Mouse (Mus musculus): ENCODE results near the gene Slc35e3.
"Not testable (repeated sequence)": the region's sequence is repeated elsewhere in the genome, so short reads cannot be mapped to it uniquely, and the experiment has no call there.

Gene Slc35e3

DNA sequence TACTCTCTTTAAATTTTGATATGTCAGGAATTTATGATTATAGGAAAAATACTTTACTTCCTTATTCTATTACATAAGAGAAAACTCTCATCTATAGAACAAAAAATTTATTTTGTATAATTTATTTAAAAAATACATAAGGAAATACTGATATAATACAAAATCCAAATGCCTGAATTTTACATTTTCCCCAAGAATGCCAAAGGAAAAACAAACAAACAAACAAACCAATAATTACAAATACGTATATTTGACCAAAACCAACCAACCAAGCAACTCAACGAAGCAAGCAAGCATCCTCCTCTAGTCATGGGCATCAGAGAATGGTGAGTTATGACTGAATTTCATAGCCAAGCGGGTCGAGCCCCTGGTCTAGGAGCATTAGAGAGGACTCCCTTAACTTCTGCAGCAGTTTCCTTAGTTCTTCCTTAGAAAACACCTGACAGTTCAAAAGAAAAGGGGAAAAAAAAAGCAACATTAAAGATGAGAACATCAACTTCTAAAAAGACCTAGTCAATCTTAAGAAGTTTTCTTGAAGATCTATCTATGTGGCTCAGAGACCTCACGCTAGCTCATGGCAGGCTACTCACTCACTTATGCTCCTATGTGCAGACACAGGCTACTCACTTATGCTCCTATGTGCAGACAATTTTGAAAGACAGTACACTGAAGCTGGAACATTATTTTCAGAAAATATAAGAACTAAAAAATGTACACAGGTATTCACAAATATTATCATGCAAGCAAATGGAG is 4.5 kb upstream of the Slc35e3 start:
- CTCF ChIA-PET: no interaction called here

DNA sequence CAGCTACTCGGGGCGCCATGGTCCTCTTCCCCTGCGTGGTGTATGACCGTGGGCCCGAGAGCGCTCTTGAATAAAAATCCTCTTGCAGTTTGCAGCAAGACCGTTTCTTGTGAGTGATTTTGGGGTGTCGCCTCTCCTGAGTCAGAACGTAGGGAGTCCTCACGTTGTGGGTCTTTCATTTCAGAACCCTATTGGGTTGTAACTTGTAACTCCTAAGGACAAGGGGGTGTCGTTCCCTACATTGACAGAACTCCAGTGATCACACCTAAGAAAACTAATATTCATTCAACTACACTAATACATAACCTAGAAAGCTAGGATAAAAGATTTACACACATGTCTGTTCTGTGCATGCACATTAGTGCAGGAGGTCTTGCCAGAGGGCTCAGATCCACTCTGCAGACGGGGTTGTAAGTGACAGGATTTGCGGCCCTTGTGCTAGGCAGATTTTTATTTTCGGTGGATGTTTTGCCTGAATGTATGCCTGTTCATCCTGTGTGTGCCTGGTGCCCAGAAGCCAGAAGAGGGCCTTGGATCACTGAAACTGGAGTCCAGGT is 3.7 kb upstream of the Slc35e3 start:
- CTCF ChIA-PET: interaction anchor here (0.7 kb wide), 1 partner anchor 9 kb away, joined by 3 read pairs; no protein-coding TSS in a partner anchor

DNA sequence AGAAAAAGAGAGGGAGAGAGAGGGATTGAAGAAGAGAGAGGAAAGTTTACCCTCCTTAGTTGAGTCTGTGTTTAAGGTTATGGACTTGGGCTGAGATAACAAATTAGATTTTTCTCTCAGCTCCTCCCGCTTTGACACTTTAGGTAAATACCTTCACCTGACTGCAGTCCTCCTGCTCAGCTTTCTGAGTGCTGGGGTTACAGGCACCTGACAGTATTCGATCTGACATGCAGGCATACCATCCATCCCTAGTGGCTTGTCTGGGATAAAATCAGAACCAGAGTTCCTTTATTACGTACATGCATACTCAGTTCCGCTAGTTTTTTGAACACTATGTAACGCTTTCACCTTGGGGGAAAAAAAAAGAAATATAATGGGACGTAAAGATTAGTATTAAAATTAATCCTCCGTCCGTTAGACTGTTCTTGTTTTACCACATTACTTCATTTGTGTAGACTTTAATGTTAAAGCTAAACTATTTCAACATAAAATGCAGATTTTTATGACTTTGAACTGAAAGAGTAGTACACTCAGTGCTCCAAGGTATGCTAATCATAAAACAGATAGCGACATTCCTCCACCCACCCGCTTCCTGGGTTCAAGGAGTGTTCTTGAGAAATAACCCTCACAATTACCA is 3.0 kb upstream of the Slc35e3 start:
- CTCF ChIA-PET: interaction anchor here (0.7 kb wide), 1 partner anchor 10 kb away, joined by 3 read pairs; no protein-coding TSS in a partner anchor

DNA sequence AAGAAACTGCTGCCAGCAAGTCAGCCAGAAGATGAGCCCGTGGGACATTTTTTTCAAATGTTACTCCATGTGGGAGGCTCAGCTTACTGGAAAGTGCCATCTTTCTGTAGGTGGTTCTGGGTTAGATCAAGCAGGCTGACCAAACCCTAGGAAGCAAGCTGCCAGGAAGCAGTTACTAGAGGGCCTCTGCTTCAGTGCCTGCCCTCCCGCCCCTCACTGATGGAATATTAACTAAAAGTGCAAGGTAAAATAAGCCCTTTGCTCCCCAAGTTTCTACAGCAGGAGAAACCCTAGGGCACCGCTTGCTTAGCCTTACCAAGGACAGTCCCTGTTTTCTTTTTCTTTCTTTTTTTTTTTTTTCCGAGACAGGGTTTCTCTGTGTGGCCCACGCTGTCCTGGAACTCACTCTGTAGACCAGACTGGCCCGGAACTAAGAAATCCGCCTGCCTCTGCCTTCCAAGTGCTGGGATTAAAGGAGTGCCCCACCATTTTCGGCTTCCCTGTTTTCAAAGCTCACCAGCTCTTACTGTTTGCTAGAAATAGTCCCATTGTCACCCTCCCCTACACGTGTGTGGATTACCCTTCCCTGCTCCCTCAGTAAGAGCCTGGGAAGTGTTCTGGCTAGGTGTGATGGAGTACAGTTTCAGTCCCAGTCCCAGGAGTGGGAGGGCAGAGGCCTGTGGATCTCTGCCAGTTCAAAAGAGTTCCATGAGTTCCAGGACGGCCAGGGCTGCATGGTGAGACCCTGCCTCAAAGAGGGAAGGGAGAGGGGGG is 2.3 kb upstream of the Slc35e3 start:
- CTCF ChIA-PET: no interaction called here

DNA sequence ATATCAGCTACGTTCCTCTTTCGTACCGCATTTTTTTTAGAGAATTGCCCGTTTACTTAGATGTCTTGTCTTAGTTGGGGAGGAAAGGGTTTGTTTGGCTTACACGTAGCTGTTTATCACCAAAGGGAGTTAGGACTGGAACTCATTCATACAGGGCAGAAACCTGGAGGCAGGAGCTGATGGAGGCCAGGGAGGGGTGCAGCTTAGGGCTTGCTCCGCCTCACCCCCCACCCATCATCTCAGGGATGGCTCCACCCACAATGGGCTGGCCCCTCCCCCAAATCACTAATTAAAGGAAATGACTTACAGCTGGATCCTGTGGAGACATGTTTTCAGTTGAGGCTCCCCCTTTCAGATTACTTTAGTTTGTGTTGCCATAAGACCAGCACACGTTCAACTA is 1.5 kb upstream of the Slc35e3 start:
- CTCF ChIA-PET: no interaction called here

DNA sequence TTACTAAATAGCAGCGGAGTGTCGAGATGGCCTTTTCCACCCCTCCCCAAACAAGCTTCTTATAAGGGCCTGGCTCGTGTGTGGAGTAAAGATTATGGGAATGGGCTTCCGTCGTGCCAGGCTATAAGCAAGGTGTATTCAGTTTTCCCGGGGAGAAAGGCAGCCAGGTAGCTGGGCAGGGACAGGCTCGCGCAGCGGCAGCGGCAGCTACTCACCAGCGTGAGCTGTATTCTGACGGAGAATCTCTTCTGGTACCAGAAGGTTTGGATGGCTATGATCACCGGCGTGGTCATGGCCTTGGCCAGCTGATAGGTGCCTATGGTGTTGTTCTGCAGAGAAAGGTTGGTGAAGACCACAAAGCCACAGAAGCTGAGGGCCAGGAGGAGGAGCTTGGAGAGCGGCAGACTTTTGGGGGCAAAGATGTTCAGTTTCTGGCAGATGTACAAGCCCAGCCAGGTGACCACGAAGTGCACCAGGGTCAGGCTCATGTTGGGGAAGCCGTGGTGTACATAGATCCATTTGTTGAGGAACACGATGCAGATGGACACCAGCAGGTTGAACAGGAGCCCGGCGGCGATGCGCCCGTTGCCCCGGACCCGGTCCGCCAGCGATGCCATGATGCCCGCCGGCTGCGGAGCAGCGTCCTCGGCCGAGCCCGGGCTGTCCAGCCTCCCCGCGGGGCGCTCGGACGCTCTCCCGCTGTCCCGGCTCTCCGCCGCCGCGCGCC is 432 bp downstream of the Slc35e3 start:
- CTCF ChIA-PET: not testable (repeated sequence)

DNA sequence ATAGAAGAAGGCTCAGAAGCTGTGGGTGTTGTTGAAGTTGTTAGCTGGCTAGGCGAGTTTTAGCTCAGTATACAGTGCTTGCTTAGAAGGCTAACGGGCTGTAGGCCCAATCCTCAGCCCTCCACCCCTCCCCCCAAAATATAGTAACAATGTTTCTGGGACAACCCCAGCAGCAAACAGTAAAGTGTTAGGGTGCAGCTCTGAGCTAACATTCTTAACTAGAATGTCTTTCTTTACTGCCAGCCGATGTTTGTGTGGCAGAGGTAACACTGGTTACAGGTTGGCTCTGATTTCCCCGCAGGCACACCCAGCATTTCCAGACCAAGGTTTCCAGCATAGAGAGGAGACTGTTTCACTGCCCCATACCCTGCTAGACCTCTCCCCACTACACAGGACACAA is 2.2 kb downstream of the Slc35e3 start:
- CTCF ChIA-PET: interaction anchor here (0.7 kb wide), 1 partner anchor 86 kb away, joined by 4 read pairs; no protein-coding TSS in a partner anchor

DNA sequence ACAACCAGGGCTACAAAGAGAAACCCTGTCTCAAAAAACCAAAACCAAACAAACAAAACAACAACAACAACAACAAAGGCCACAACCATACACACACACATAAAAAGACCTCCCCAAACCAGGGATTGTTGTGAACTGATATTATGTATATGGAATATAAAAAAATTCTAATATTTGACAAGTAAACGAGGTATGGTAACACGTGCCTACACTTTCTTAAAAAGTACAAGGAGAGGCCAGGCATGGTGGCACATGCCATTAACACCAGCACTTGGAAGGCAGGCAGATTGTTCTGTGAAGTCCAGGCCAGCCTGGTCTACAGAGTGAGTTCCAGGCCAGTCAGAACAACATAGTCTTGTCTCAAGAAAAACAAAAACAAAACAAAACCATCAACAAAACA is 3.0 kb downstream of the Slc35e3 start:
- CTCF ChIA-PET: no interaction called here

DNA sequence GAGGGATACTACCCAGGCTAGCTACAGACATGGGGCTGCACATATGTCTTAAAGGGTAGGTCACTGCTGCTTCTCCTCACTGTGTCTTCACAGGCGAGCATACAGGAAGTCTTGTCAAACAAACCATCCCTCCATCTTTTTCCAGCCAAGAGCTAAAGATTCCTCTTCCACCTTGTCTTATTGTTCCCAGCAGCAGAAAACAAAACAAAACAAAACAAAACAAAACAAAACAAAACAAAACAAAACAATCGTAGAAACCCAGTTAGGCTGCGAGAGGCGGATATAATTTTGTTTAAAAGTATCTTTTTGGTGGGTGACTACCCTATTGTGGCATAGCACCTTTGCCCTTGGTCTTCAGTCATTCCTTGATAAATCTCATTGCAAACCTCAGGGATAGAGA is 3.5 kb downstream of the Slc35e3 start:
- CTCF ChIA-PET: interaction anchor here (0.6 kb wide), 1 partner anchor 708 kb away, joined by 3 read pairs; no protein-coding TSS in a partner anchor

DNA sequence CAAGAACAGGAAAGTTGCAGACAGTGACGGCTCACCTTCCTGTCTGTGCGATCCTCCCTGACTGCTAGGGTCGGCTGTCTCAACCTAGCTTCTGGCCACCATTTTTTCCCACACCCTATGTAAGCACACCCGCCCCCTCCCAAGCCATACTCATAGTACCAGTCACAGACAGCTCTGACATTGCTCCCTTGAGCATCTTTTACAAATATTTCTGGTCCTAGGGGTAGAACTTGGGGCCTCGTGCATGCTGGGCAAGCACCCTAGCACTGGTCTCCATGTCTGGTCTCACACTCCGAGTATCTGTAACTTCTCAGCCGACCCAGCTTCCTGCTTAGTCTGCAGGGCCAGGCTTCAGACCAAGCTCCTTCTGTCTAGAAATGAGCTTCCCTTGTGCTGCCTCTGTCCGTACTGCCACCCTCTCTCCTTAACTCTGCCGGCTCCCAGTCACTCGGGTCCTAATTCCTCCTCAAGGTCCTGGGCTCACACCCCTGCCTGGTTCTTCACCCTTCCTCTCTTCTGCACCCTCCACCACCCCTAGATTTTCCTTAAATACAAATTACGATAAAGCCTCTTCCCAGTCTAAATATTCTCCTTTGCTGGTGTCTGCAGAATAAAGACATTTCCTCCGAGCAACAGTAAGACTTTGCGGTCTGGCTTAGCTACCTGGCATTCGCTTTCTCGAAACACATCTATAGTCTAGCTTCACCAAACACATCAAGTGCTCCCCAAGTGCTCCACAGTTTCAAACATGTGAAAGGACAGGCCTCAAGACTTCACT is 4.3 kb downstream of the Slc35e3 start:
- CTCF ChIA-PET: interaction anchor here (0.6 kb wide), 1 partner anchor 707 kb away, joined by 3 read pairs; no protein-coding TSS in a partner anchor

DNA sequence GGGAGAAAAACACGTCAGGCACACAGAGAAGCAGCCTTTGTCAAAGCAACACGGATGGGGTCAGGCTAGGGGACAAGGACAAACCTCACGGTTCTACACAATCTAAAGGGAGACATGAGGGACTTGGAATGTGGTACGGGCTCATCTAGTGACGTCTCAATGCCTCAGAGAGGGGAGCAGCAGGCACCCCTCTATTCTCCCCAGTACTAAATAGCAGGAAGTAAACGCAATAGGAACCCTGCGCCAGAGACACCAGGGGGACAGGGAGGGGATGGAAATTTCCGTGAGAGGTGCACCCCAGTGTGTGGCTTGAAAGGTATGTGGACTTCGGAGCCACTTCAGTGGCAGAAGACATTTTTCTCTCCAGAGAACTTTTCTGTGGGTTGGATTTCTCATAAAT is 5.2 kb downstream of the Slc35e3 start:
- CTCF ChIA-PET: no interaction called here

DNA sequence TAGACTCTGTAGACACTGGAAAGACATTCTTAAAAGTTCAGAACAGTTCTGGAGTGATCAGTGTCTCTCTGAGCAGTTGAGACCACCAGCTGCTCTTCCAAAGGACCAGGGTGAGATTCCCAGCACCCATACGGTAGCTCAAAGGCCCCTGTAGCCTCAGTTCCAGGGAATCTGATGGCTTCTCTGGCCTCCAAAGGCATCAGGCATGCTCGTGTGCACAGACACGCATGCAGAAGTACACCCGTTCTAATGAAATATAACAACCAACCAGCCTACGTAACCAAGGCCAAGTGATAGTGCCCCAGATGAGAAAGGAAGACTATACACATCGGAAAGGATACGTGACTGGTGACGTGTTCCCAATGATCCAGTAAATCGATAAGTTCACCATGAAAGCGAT is 6.0 kb downstream of the Slc35e3 start:
- CTCF ChIA-PET: no interaction called here

DNA sequence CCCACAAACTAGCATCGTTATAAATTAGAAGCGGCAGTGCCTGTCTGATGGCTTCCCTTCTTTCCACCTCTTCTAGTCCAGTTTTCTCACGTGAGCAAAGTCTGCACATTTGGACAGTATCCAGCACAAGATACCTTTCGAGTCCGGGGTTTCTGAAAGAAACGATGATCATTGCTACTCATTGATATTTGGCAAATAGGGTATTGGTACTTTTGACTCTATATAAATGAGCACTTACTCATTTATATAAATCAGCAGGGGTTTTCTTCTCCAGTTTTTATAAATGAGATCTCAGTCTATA is 6.6 kb downstream of the Slc35e3 start:
- CTCF ChIA-PET: no interaction called here

DNA sequence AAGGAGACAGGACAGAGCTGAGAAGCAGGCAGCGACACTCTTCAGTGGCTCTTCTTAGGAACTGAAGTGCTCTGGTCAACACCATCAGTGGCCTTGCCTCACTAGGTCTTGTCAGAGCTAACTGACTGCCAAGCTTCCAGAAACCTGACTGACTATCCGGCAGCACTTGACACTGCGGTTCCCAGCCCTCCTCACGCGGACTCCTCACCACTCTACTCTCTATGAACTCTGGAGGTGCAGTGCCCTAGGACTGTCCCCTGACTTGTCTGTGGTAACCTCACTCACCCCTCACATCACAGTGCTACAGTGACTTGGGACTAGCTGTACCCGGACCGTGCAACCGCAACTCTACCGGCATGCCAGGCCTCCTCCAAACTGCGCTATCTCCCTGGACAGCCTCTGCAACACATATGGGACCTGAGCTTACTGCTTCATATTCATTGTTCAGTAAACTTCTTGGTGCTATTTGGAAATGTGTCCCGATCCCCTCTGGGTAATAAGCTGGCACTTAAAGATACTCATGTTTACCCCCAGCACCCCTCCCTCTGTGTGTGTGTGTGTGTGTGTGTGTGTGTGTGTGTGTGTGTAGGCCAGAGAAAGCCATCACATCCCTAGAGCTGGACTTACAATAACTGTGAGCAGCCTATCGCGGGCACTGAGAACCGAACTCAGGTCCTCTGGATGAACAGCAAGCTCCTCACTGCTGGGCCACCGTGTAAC is 7.1 kb downstream of the Slc35e3 start:
- CTCF ChIA-PET: interaction anchor here (0.6 kb wide), 1 partner anchor 46 kb away, joined by 3 read pairs; no protein-coding TSS in a partner anchor

DNA sequence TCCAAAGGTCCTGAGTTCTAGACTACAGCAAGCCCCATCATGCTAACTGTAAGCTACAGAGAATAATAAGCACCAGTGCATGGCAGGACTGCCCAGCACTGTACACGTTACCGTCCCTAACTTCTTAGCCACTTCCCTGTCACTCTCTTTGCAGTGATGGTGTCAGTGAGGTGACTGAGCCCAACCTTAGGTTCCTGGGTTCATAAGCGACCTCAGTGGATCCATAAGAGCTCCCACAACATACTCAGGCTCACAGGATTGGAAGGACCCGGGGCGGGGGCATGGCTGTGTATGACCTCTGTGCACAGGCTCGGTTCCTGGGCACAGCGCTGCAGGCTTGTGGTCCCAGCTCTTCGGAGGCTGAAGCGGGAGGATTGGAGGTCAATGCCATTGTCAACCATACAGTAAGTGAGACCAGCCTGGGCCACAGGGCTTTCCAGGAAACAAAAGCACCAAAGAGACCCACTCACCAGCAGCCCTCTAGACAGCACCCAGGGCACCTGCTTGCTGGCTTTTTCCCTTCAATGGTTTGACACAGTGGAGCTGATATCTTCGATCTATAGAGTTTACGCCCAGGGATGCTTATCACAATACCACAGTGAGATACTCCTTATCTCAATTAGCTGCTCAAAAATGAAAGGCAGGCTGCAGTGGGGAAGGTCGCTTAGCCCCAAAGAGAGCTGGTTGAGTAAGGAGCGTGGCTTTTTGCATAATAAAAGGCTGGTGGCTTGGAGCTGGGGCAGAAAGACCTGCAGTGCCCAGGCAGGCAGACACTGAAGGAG is 7.8 kb downstream of the Slc35e3 start:
- CTCF ChIA-PET: interaction anchor here (0.6 kb wide), 1 partner anchor 46 kb away, joined by 3 read pairs; no protein-coding TSS in a partner anchor

DNA sequence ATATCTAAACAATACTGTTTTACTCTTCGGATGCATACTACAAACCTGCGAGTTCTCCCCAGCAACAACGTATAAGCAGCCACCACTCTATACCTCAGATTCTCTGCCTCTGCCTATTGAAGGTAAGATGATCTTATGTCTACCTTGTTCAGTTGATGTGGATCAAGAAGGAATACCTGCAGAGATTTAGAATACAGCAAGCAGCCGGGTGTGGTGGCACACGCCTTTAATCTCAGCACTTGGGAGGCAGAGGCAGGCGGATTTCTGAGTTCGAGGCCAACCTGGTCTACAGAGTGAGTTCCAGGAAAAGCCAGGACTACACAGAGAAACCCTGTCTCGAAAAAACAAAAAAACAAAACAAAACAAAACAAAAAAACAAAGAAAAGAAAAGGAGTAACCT is 8.7 kb downstream of the Slc35e3 start:
- CTCF ChIA-PET: not testable (repeated sequence)

DNA sequence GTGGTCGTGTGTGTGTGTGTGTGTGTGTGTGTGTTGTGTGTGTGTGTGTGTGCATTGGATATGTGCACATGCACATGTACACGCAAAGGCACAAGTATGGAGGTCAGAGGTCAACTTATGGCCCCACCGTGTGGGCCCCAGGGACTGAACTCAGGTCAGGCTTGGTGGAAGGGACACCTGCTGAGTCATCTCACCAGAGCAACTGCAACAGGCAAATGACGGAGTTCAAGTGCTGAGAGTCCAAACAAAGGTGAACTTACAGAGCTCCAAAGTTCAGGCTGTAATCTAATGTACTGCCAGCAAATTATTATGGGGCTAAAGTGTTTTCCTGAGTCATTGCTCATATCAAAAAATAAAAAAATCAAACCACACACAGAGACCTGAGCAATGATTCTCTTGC is 9.1 kb downstream of the Slc35e3 start:
- CTCF ChIA-PET: no interaction called here

DNA sequence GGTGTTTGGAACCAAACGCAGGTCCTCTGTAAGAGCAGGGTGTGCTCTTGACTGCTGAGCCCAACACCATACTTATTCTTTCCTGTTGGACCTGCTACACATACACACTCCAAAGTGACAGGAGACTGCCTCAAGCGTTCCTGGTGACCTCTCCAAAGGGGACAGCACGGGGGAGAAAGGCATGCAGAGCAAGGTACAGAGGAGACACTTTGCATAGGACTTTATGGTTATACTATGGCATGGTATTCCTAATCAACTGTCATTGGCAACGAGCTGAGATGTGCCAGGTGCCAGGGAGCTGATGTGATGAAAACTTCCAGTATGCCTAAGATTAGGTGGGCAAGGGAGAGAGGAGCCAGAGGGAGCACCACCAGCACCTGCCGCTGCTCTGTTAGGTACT is 9.6 kb downstream of the Slc35e3 start:
- CTCF ChIA-PET: no interaction called here

DNA sequence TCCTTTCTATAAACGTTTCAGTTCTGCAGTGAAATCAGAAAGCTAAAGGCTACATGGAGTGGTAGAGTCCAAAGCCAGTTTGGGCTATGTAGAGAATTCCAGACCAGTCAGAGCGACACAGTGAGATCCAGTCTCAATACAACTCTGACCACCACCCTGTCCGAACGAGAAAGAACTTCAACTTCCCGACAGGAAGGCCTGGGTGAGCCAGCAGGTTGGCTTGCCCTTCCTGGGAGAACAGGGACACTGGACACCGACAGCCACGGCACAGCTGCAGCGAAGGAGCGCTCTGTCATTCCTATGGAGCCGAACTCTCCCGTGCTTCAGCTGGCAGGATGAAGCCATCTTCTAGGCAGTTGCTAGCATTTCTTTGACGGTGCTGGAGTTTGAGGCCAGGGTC is 10.8 kb downstream of the Slc35e3 start:
- CTCF ChIA-PET: not testable (repeated sequence)

Measured in spleen, embryonic (tissue).